Mouse (Mus musculus): Measurements from ENCODE around the gene Dppa5a. TPM values are rescaled to one million over a fixed set of nuclear protein-coding genes. Genes with fewer than 3 reads are reported as not detected.
A peak's percentile ranks its signal among the peaks of the same experiment; 100 is the strongest.
"Not testable (repeated sequence)": the region's sequence is repeated elsewhere in the genome, so short reads cannot be mapped to it uniquely, and the experiment has no call there.

The Dppa5a gene
- total RNA-seq, 2 experiments from 2014 or later, result not detected

DNA sequence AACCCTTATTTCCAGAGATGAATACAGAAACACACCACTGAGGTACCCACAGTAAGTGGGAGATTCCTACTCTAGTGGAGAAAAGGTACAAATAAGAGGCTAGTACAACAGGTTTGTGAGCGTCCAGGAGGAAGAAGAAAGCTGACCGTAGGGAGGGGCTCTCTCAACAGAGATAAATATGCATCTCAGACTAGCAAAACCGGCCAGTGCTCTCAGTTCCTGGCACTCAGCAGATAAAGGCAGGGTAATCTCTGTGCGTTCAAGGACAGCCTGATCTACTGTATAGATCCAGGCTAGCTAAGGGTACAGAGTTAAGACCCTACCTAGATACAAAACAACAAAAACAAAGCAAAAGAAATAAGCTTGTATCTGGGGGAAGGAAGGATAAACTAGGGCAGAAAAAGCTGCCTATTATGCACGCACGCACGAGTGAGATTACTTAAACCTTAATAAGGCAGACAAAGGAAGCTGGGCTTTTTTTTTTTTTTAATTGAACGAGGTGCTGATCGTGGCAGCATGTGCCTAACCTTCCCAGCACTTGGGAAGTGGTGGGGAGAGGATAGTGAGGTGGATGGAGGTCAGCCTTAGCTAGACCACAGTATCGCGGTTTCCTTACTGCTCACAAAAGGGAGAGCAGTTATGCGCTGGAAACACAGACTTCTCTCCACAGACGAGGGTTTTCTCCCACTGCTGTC, 2.0 kb downstream of the Dppa5a start:
- intact Hi-C loops (cut with DNase I), result no loop called here
- no peak for DNase-seq

DNA sequence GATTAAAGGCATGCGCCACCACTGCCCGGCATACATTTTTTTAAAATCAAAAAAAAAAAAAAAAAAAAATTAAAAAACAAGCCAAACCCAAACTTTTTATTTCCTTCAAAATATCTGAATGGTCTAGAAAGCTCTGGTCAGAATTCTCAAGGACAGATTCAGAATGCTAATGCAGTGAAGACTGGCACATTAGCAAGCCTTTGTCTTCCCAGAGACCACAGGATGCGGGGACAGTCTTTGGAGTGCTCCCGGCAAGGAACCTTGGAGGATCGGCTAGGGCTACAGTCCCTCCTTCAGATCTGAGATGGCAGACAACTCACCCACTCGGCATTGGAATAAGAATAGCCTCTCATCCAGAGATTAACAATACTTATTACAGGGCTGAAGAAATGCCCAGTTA, 3.3 kb downstream of the Dppa5a start:
- intact Hi-C loops (cut with DNase I), result no loop called here
- DNase-seq, result no peak

DNA sequence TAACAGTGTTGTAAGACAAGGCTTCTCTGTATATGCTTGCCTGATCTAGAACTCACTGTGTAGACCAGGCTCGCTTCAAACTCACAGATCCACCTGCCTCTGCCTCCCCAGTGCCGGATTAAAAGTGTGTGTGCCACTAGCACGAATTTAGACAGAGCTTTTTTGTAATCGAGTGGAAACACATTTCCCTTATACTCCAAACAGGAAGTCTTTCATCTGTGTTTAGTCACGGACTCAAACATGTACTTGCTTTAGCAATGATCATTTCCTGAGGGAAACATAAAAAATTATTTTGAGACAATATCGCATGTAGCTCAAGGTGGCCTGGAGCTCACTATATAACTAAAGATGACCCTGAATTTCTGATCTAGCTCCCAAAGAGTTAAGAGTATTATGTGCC, 4.6 kb downstream of the Dppa5a start:
- no peak for DNase-seq
- intact Hi-C loops (cut with DNase I), result no loop called here

DNA sequence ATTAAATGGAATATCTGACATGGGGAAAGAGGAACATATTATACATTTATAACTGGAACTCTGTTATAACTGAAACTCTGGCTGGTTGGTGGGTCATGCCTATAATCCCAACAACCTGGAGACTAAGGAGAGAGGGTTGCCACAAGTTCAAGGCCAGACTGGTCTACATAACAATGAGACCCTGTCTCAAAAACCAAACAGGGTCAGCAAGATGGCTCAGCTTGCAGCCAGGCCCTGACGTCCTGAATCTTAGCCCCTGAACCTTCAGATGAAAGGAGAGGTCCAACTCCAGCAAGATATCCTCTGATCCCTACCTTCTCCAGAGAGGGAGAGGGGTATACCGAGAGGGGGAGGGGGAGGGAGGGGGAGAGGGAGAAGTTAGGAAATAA, 7.5 kb downstream of the Dppa5a start:
- intact Hi-C loops (cut with DNase I), result no loop called here
- no peak for DNase-seq

DNA sequence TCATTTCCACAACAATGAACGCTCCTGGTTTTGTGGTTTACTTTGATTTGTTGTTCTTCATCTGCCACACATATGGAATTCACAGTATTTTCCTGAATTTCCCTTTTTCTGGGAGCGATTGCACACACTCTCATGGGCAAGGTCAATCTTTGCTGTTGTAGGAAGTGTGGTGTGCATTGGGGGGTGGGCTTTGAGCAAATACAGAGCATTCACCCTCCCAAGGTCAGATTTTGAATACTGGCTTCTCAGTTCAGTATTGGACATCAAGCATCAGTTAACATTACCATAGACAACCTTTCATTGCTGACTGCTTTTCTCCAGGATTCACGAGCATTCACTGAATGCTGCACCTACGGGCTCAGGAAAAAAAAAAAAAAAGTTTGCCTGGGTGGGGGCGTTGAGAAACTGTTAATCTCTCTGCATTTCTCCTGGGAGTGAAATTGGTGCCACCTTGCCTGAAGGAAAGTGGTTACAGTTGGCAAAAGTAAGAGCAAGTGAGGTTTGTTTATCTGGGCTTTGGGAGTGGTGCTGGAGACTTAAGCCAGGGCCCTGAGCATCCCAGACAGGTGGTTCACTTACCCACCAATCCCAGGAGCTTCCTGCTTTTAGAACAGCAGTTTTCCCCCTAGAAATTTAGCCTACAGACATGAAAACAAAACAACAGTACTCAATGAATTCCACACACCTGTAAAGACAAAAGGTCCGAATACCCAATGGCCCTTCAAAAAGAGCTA, 8.1 kb downstream of the Dppa5a start:
- intact Hi-C loops (cut with DNase I), result loop anchor here (2.0 kb wide), 1 partner anchor 193 kb away; no protein-coding TSS in a partner anchor
- no peak for DNase-seq

DNA sequence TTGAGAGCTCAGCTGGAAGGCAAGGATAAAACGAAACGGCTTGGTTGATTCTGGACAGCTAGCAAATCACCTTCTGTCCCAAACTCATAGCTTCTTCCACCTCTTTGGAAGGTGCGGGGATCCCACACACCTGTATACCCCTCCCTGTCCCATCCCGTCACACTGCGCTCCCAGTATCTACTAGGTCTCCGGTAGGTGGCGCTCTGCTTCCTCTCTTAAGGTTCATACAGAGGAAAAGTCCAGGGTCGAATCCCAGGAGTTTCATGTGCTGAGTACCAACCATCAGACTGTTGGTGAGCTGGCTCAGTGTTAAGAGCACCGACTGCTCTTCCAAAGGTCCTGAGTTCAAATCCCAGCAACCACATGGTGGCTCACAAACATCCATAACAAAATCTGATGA, 9.9 kb downstream of the Dppa5a start:
- intact Hi-C loops (cut with DNase I), result loop anchor here (2.0 kb wide), 1 partner anchor 195 kb away; no protein-coding TSS in a partner anchor
- DNase-seq, result peak; percentile 57 to 79

DNA sequence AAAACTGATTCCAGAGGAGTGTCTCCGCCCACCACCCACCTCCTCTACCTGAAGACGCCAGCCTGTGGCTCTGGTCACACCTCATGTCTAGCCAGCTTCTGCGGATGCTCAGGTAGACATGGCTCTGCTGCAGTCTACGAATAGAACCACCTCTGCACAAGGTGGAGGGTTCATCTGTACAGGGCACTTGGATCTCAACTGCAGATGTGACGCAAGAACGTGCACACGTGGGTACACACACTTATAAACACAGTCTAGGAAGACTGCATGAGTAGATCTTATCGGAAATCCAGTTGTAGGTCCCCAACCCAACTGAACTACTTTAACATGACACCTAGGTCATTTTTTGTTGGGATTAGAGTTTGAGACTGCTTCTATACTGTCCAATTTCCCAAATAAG, 12.4 kb downstream of the Dppa5a start, which contains the start of gene Gsta2:
TSS of gene Gsta2 (minus strand) at position 178 of the 400 bp plus-strand sequence.
- DNase-seq, result no peak
- intact Hi-C loops (cut with DNase I), result no loop called here

DNA sequence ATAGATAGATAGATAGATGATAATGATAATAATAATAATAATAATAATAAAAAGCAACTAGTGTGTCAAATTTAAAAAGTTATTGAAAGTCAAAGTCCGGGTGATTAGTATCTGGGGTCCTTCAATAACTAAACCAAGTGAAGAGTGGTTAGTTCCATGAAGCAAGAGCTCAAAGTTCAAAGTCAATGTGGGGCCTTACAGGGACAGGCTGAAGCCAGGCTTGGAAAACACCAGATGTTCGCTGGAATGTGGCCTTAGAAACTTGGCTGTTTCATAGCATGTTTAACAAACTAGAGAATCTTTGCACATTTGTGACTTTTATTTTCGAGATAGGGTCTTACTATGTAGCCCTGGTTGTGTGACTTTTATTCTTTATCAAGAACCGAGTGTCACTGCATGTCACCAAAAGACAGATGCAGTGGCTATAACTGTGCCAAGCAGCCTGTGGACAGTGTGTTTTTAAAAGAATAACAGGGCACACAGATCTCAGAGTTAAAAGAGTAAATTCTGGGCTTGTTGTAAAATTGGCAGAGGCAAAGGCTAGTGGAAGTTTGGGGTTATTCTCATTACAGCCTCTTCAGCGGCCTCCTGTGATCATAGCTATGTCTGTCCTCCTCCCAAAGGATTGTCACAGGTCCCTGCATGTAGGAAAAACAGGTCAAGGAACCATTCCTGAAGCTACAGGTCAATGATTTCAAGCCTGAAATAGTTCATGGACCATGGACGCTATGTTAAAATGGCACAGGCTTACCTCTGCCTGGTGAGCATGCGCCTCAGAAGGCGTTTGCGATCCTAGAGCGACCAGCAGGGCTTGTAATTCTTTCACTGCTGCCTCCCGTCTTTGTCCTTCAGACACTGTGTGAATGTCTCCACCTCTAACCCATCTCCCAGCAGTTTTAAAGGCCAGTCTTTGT, 13.1 kb downstream of the Dppa5a start:
- DNase-seq, result no peak
- intact Hi-C loops (cut with DNase I), result no loop called here

DNA sequence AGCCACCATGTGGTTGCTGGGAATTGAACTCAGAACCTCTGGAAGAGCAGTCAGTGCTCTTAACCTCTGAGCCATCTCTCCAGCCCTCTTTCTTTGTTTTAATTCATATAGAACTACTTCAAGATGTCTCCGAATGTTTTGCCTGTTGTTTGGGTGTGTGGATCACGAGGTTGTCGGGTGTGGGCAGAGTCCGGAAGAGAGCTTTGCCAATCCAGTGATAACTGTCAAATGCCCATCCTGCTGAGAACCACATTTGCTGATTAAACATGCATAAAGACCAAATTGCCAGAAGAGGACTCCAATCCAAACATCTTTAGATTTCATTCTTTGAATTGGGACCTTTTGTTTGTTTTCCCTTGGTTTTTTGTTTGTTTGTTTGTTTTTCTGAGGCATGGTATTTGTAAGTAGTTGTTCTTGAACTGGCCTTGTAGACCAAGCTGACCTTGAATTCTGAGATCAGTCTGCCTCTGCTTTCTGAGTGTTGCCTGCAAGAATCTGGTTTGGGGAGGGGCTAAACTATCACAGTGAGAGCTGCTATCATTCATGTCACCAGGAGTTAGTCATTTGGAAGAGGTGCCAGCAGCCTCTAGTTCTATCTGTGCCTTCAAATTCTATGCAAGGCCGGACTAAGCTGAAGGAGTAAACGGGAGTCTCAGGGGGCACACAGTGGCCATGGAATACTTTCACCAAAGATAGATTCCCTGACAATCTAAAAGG, 16.3 kb downstream of the Dppa5a start:
- intact Hi-C loops (cut with DNase I), result no loop called here
- no peak for DNase-seq

DNA sequence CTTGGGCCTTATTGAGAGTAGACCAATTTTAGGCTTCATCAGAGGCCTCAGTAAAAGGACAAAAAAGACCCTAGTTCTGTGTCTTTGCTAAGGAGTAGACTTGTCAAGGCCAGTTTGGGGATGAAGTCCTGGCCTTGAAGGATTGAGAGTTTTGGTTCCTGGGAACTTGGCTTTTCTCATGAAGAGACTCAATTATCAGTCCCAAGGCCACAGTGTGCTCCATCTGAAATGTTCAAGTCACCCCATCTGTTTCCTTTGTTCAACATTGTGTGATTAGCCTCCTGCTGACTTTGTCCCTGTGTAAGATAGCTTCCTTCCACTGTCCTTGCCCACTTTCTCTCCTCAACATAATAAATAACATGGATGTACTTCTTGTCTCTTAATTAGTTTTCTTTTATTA, 18.0 kb downstream of the Dppa5a start:
- DNase-seq; intact Hi-C loops (cut with DNase I): not testable (repeated sequence)

DNA sequence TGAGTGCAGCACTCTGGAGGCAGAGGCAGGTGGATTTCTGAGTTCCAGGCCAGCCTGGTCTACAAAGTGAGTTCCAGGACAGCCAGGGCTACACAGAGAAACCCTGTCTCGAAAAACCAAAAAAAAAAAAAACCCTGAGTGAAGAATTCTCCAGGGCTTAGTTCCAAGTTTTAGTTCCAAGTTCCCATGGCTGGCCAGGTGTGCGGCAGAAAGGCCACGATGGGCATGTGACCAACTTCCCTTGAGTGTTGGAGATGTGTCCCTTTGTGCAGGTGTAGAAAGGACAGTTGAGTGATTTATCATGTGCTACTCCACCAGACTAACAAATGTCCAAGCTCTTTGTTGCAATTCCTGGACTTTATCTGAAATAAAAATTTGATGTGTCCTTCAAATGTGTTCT, 18.8 kb downstream of the Dppa5a start:
- DNase-seq; intact Hi-C loops (cut with DNase I): not testable (repeated sequence)

DNA sequence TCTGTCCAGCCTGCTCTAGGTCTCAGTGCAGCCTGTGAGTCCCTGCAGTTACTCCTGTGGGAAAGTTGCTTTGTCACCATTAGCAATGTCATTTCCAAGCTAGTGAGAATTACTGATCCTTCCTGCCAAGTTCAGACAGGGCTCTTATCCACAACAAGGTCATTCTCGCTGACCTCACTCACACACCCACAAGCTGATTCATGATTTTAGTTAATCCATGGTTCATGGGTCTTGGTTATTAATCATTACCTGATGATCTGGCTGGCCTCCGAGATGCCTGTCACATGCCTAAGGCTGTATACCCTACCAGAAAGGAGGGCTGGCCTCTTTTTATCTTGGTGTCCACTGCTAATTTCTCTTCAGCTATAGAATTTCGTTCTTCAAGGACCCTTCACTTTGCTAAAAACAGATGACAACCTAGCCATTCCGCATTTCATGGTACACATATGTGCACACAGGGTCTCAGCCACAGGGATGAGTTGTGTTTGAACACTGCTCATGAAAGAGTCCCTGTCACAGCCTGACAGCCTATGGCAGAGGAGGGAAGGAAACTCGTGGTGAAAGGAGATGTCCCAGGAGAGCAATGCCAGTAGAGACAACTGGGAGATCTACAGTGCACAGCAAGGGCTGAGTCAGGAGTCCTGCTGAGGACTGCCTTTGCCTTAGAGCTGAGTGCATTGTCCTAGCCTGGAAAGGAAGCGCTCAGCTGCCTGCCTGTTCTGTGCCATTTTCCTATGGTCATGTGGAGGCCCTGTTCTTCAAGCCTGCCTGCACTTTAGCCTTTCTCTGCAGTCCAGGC, 19.6 kb downstream of the Dppa5a start:
- peak; percentile 20 to 21 for DNase-seq
- intact Hi-C loops (cut with DNase I), result not testable (repeated sequence)

DNA sequence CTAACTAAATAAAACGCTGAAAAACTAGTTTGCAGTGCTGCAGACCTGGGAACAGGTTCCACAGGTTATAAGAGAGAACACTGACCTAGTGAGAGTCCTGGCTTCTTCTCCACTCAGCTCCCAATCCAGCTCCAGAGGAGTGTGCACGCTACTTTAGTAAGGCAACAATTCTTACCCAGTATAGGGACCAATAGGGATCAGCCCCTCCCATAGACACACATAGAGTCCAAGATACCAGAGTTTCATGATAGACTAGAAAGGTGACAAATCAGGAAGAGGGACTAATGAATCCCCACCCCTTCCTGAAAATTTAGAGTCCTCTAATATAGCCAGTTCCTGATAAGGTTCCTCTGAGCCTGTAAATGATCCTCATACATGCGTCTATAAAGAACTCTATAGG, 21.0 kb downstream of the Dppa5a start:
- DNase-seq, result no peak
- intact Hi-C loops (cut with DNase I), result no loop called here

DNA sequence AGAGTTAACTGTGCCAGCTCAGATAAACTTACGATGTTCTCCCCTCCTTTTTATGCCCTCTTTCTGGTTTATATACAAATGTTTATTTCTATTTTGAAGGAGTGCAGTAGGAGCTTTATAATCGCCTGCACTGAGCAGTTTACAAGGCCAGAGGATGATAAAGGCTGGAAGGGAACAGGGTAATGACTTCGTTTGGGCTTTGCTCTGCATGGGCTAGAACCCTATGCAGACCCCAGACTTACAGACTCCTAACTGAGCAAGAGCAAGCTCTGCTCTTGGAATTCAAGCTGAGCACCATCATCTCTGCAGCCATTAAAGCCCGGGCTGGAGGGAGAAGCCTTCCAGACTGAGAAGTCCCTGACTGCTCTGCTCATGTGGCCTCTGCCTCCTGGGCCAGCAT, 22.7 kb downstream of the Dppa5a start:
- DNase-seq; intact Hi-C loops (cut with DNase I): not testable (repeated sequence)

DNA sequence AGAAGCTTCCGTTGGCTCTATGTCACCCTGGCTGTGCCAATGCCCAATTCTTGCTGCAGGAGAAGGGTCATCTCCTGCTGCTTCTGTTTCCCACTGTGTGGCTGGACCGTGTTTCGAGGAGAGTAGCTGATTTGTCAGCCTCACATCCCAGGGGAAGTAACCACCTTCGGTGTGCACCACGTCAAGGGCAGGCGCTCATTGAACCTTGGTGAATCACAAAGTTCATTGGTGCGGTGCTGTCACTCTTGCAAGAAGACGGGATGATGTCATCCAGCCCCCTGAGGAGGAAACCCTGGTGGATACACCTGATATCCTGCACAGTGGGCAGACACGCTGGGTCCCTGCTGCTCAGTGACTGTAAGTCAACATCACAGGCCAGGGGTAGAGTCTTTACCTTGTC, 24.9 kb downstream of the Dppa5a start:
- not testable (repeated sequence) for DNase-seq
- intact Hi-C loops (cut with DNase I), result loop anchor here (5.0 kb wide), 1 partner anchor 46 kb away; no protein-coding TSS in a partner anchor

DNA sequence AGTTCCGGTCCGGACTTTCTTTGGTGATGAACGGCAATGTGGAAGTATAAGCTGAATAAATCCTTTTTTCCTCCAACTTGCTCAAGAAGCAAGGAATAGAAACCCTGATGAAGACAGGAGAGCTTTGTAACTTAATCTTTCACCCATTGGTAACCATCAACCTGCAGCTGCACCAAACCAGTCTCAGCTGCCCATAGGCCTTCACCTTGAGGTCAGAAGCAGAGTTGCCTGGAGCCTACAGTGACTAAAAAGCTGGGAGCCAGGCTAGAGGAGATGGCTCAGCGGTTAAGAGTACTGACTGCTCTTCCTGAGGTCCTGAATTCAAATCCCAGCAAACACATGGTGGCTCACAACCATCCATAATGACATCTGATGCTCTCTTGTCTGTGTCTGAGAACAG, 25.5 kb downstream of the Dppa5a start:
- intact Hi-C loops (cut with DNase I), result loop anchor here (5.0 kb wide), 1 partner anchor 45 kb away; no protein-coding TSS in a partner anchor

DNA sequence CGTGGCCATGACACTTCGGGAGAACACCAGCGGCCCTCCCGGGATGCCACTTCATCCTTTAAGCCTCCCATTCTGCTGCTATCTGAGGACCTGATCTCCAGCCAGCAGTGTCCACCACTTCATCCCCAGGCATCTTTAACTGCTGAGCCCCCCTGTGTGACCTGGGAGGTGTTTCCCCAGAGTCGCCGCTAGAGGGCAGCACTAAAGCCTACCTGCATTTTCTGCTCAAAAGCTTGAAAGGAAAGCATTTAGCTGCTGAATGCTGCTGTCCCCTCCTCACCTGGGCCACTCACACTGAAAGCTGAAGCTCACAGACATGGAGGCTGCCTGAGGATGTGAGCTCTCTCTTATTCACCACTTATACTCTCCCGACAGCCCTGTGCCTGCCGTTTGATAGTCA, 27.7 kb downstream of the Dppa5a start:
- intact Hi-C loops (cut with DNase I), result loop anchor here (5.0 kb wide), 1 partner anchor 43 kb away; no protein-coding TSS in a partner anchor
- peak; percentile 19 to 48 for DNase-seq

More for the DNA sequence above, 25.5 kb downstream of the Dppa5a start:
- not testable (repeated sequence) for DNase-seq

DNA sequence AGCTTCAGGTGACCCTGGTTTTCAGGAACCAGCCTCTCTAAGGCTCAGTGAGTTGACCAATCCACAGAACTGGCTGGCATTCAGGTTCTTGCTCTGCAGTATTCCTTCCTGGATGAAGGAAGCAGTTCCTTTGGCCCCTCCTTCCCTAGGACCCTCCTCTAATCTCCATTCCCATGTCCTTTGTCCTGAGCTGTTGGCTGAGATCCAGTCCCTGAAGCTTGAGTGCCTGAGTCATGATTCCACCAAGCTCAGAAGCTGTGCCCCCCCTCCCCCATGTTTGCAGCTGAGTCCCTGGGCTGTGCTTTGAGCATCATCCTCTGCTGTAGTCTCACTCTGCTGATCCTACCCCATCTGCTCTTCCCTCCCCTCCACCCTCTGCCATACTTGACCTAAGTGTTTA, 30.9 kb downstream of the Dppa5a start:
- DNase-seq; intact Hi-C loops (cut with DNase I): not testable (repeated sequence)

DNA sequence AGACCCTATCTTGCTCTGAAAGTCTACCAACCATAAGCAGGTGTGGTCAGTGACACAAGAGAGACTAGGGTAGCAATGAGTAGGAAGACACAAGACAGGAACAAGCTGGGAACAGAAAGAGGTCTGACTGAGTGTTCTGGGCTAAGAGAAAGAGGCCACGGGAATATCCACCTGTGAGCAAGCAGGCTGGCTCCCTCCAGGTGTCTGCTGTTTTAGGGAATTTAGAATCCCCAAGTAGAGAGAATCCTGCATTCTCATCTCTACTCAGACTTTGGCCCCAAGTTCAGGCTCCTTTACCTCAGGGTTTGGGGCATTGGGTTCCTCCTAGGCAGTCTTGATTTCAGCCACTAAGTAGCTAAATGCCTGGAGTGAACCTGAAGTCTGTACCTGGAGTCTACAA, 40.7 kb downstream of the Dppa5a start, which contains the start of gene Omt2b:
TSS of gene Omt2b (plus strand) at position 301 of the 400 bp plus-strand sequence.
- intact Hi-C loops (cut with DNase I); DNase-seq: not testable (repeated sequence)
